In the genomic region with DNA sequence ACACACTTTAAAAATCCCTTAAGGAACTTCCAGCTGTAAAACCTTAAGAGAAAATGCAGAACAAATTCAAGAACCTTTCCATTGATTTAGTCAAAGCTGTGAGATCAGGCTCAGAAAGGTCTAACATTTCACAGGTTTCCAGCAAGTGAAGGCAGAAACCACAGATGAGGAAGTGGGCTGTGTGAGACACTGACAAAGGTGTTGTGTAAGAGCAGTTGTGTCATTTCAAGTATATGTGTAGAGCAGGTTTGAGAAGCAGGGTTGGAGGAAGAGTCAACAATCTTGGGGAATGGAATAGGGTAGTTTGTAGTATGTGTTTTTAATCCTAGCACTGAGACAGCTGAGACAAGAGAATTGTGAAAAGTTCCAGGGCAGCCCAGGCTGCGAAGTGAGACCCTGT, we compare ENCODE assay signal across 22 mouse cellular contexts. TPM values are rescaled to one million over a fixed set of nuclear protein-coding genes. Genes with fewer than 3 reads are reported as not detected.
A peak's percentile ranks its signal among the peaks of the same experiment; 100 is the strongest.
DNase-seq lines count a peak whose midpoint lies in the region; ATAC-seq lines count a peak whose summit lies in the region.
"Had no signal": no experiment of that assay in that cellular context is flagged by ENCODE, and none has a peak within 500 bp of the region (broad histone marks: within the 10 kb centered on the region; RNA-seq: fewer than 3 reads in every experiment).

No protein-coding gene starts in this region.

- WGBS in forebrain, embryonic 12.5 days = 27% methylated on average over 1 of the region's 1 CpGs

- peak; percentile 56 for DNase-seq in heart, adult 11 months
- no peak for DNase-seq in heart, adult 18-20 months
- peak; percentile 47 for DNase-seq in thymus, postnatal 0 days (ENCODE audit: low spot score)
- DNase-seq in thymus, postnatal 36 days = no peak
- DNase-seq: adrenal gland, adult 2 months; cerebellum, postnatal 10 days; heart, postnatal 36 days; layer of hippocampus, postnatal 36 days; retina, postnatal 1 day had no signal

- ATAC-seq in megakaryocyte, adult 5-6 weeks (ENCODE audit: poor library complexity, severe bottlenecking) = peak; percentile 77
- ATAC-seq in megakaryocyte-erythroid progenitor cell, adult 5-6 weeks (replicated peaks; ENCODE audit: low FRiP score, low TSS enrichment, poor library complexity, severe bottlenecking) = no peak
- ATAC-seq in erythroblast, adult 5-6 weeks (replicated peaks; ENCODE audit: low FRiP score, poor library complexity, severe bottlenecking) = no peak
- no peak for ATAC-seq in forebrain, embryonic 12.5 days (ENCODE audit: low FRiP score)
- ATAC-seq: Patski had no signal

- peaks cover 9% of the 10 kb centered on the region for H3K4me1 ChIP-seq in forebrain, embryonic 12.5 days

- H3K9me3 ChIP-seq in forebrain, embryonic 12.5 days = no peaks in the 10 kb centered on the region
- H3K9me3 ChIP-seq: forebrain, embryonic 10.5 days had no signal

- no peak overlapping the region for H3K27ac ChIP-seq in forebrain, embryonic 12.5 days
- H3K27ac ChIP-seq: forebrain, embryonic 10.5 days; kidney, postnatal 0 days had no signal

- H3K9ac ChIP-seq in forebrain, embryonic 12.5 days = no peak overlapping the region

- H3K36me3 ChIP-seq in forebrain, embryonic 12.5 days (replicated peaks) = 0 out of 2 replicates have a peak, but pooled peaks cover under 1% of the 10 kb centered on the region

- no peak overlapping the region for H3K4me2 ChIP-seq in forebrain, embryonic 12.5 days

- H3K27me3 ChIP-seq in forebrain, embryonic 12.5 days = peaks cover 26% of the 10 kb centered on the region

- H3K4me3 ChIP-seq in forebrain, embryonic 12.5 days (replicated peaks) = no peak overlapping the region
- H3K4me3 ChIP-seq: forebrain, embryonic 10.5 days had no signal

RNA-seq across cellular contexts. Expression of a gene that starts 2.4 kb away (rescaled TPM):
- not detected for total RNA-seq in heart, adult 18-20 months (2021)
- polyA plus RNA-seq in thymus, postnatal 0 days (2015; fragmentation: Nextera tagmentation; extraction: Ambion mirVana) = not detected in 2 replicates
- total RNA-seq in megakaryocyte, adult 5-6 weeks (2015) = not detected in 2 replicates
- total RNA-seq in megakaryocyte, adult 5-6 weeks (2017) = not detected in 2 replicates
- total RNA-seq in megakaryocyte-erythroid progenitor cell, adult 5-6 weeks (2014; fragmentation: Nextera tagmentation) = not detected in 2 replicates
- not detected in 2 replicates for total RNA-seq in megakaryocyte-erythroid progenitor cell, adult 5-6 weeks (2017)
- total RNA-seq in erythroblast, adult 5-6 weeks (2015; ENCODE audit: low replicate concordance) = not detected in 2 replicates
- not detected in 2 replicates for total RNA-seq in erythroblast, adult 5-6 weeks (2017; ENCODE audit: low replicate concordance)
- polyA plus RNA-seq in forebrain, embryonic 12.5 days (2016; fragmentation: Nextera tagmentation; extraction: Ambion mirVana) = not detected in 2 replicates
- total RNA-seq: adrenal gland, adult 2 months; heart, adult 8-10 months; heart, postnatal 36 days; layer of hippocampus, postnatal 36 days had no signal
- polyA plus RNA-seq: adrenal gland, adult 2 months; embryonic facial prominence, embryonic 11.5 days; forebrain, embryonic 10.5 days; intestine, embryonic 14.5 days; kidney, postnatal 0 days; limb, embryonic 14.5 days; neural tube, embryonic 11.5 days; Patski; urinary bladder, adult 2 months had no signal

RNA-seq across cellular contexts. Expression of a gene that starts 3.2 kb away (rescaled TPM):
- 1 to 10 TPM in 1 of 2 experiments, under 1 TPM in 1; 0.62 to 1.7 TPM for total RNA-seq in heart, adult 18-20 months (2021)
- polyA plus RNA-seq in thymus, postnatal 0 days (2015; fragmentation: Nextera tagmentation; extraction: Ambion mirVana) = 0.44 and 0.67 TPM in 2 replicates
- 0.21 TPM in 1 of 2 replicates, not detected in the other for total RNA-seq in megakaryocyte, adult 5-6 weeks (2015)
- total RNA-seq in megakaryocyte, adult 5-6 weeks (2017) = 0.16 and 0.55 TPM in 2 replicates
- total RNA-seq in megakaryocyte-erythroid progenitor cell, adult 5-6 weeks (2014; fragmentation: Nextera tagmentation) = not detected in 2 replicates
- not detected in 2 replicates for total RNA-seq in megakaryocyte-erythroid progenitor cell, adult 5-6 weeks (2017)
- 1.7 TPM in 1 of 2 replicates, not detected in the other for total RNA-seq in erythroblast, adult 5-6 weeks (2015; ENCODE audit: low replicate concordance)
- total RNA-seq in erythroblast, adult 5-6 weeks (2017; ENCODE audit: low replicate concordance) = 1.8 and 5.4 TPM in 2 replicates
- polyA plus RNA-seq in forebrain, embryonic 12.5 days (2016; fragmentation: Nextera tagmentation; extraction: Ambion mirVana) = not detected in 2 replicates
- total RNA-seq: adrenal gland, adult 2 months had no signal
- polyA plus RNA-seq: adrenal gland, adult 2 months; embryonic facial prominence, embryonic 11.5 days; forebrain, embryonic 10.5 days; intestine, embryonic 14.5 days; kidney, postnatal 0 days; limb, embryonic 14.5 days; neural tube, embryonic 11.5 days; Patski had no signal

RNA-seq across cellular contexts. Expression of a gene that starts 3.7 kb away (rescaled TPM):
- 10 to 100 TPM; 20.2 to 23.1 TPM for total RNA-seq in heart, adult 18-20 months (2021)
- polyA plus RNA-seq in thymus, postnatal 0 days (2015; fragmentation: Nextera tagmentation; extraction: Ambion mirVana) = 69.3 and 75.9 TPM in 2 replicates
- total RNA-seq in megakaryocyte, adult 5-6 weeks (2015) = 68.0 and 69.3 TPM in 2 replicates
- total RNA-seq in megakaryocyte, adult 5-6 weeks (2017) = 57.1 and 62.0 TPM in 2 replicates
- 42.0 and 49.1 TPM in 2 replicates for total RNA-seq in megakaryocyte-erythroid progenitor cell, adult 5-6 weeks (2014; fragmentation: Nextera tagmentation)
- total RNA-seq in megakaryocyte-erythroid progenitor cell, adult 5-6 weeks (2017) = 47.2 and 58.1 TPM in 2 replicates
- 31.1 and 32.9 TPM in 2 replicates for total RNA-seq in erythroblast, adult 5-6 weeks (2015; ENCODE audit: low replicate concordance)
- total RNA-seq in erythroblast, adult 5-6 weeks (2017; ENCODE audit: low replicate concordance) = 30.3 and 36.4 TPM in 2 replicates
- 78.2 and 87.0 TPM in 2 replicates for polyA plus RNA-seq in forebrain, embryonic 12.5 days (2016; fragmentation: Nextera tagmentation; extraction: Ambion mirVana)

RNA-seq across cellular contexts. Expression of a gene that starts 23.9 kb away (rescaled TPM):
- 10 to 100 TPM; 46.0 to 51.8 TPM for total RNA-seq in heart, adult 18-20 months (2021)
- polyA plus RNA-seq in thymus, postnatal 0 days (2015; fragmentation: Nextera tagmentation; extraction: Ambion mirVana) = 133 and 135 TPM in 2 replicates
- total RNA-seq in megakaryocyte, adult 5-6 weeks (2015) = 91.5 and 106 TPM in 2 replicates
- total RNA-seq in megakaryocyte, adult 5-6 weeks (2017) = 53.1 and 76.1 TPM in 2 replicates
- 110 and 155 TPM in 2 replicates for total RNA-seq in megakaryocyte-erythroid progenitor cell, adult 5-6 weeks (2014; fragmentation: Nextera tagmentation)
- total RNA-seq in megakaryocyte-erythroid progenitor cell, adult 5-6 weeks (2017) = 63.6 and 64.8 TPM in 2 replicates
- total RNA-seq in erythroblast, adult 5-6 weeks (2015; ENCODE audit: low replicate concordance) = 36.9 and 46.8 TPM in 2 replicates
- 15.7 and 22.7 TPM in 2 replicates for total RNA-seq in erythroblast, adult 5-6 weeks (2017; ENCODE audit: low replicate concordance)
- polyA plus RNA-seq in forebrain, embryonic 12.5 days (2016; fragmentation: Nextera tagmentation; extraction: Ambion mirVana) = 193 and 196 TPM in 2 replicates

RNA-seq across cellular contexts. Expression of a gene that starts 26.4 kb away (rescaled TPM):
- under 1 TPM in 1 of 2 experiments, not detected in 1; 0.51 TPM for total RNA-seq in heart, adult 18-20 months (2021)
- 4.9 and 5.6 TPM in 2 replicates for polyA plus RNA-seq in thymus, postnatal 0 days (2015; fragmentation: Nextera tagmentation; extraction: Ambion mirVana)
- total RNA-seq in megakaryocyte, adult 5-6 weeks (2015) = 8.3 and 12.3 TPM in 2 replicates
- total RNA-seq in megakaryocyte, adult 5-6 weeks (2017) = 6.7 and 6.9 TPM in 2 replicates
- total RNA-seq in megakaryocyte-erythroid progenitor cell, adult 5-6 weeks (2014; fragmentation: Nextera tagmentation) = 15.0 and 18.8 TPM in 2 replicates
- 0.89 and 4.6 TPM in 2 replicates for total RNA-seq in megakaryocyte-erythroid progenitor cell, adult 5-6 weeks (2017)
- total RNA-seq in erythroblast, adult 5-6 weeks (2015; ENCODE audit: low replicate concordance) = 0.77 and 4.4 TPM in 2 replicates
- 1.7 and 2.8 TPM in 2 replicates for total RNA-seq in erythroblast, adult 5-6 weeks (2017; ENCODE audit: low replicate concordance)
- polyA plus RNA-seq in forebrain, embryonic 12.5 days (2016; fragmentation: Nextera tagmentation; extraction: Ambion mirVana) = not detected in 2 replicates
- total RNA-seq: adrenal gland, adult 2 months; heart, adult 8-10 months; heart, postnatal 36 days; layer of hippocampus, postnatal 36 days had no signal
- polyA plus RNA-seq: adrenal gland, adult 2 months; embryonic facial prominence, embryonic 11.5 days; neural tube, embryonic 11.5 days had no signal

Comparison
In these comparisons a context has a peak if more than half of its experiments do, and no peak if none do; other contexts are left out.
1. DNase-seq: peak in heart, adult 11 months (single experiment) and thymus, postnatal 0 days (single experiment); none in heart, adult 18-20 months (0 of 2) and thymus, postnatal 36 days (0 of 2).